Mouse (Mus musculus): ENCODE measurements around the gene Ddr1. TPM values are rescaled to one million over a fixed set of nuclear protein-coding genes. Genes with fewer than 3 reads are reported as not detected.
A peak's percentile ranks its signal among the peaks of the same experiment; 100 is the strongest.

Ddr1 gene
- total RNA-seq, 2 experiments from 2014 or later = 49.0 to 51.5 TPM

DNA sequence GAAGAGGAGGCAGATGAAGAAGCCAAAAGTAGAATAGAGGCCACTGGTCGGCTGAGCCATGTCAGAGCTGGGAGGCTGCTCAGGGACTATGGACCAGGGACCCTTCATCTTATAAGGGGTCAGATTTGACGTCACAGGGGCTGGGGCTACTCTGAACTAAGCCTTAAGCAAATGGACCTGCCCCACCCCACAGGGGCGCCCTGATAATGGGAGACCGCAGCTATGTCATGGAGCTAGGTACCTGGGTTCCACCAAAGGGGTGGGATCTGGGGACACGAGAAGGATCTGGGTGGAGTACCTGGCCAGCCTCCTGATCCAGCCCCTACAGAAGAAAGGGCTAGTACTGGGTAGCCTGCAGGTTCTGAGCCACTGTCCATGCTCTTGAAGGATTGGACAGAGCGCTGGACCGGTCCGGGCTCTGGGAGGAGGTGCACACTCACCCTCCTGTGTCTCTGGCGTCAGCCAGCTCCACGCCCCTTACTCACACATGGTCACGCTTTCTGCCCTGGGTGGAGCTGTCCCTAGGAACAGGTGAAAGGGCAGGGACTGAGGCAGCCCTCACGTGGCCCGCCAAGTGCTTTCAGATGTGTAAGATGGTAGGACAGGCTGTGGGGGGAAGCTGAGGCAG lies 60.7 kb downstream of the Ddr1 start, which contains the start of gene Mucl3:
Gene Mucl3 (minus strand): TSS at position 87 of the 628 bp plus-strand sequence.
- DNase-seq (ENCODE audit: low spot score in 2 of 2) = no peak

DNA sequence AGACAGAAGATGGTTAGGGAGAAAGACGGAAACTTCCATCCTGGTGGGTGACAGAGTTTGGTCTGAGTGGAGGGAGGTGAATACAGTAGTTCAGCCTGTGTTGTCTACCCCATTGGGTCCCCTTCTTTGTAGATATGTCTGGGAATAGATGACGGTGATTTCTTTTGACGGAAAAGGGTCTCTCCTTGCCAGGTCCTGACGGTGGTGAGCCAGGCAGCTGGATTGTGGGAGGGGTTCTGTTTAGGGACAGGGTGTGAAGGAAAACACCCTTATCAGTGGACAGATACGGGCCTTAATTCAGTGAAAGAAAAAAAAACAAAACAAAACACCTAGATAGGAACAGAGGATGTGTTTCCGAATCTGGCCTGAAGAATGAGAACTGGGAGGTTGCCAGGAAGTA lies 65.1 kb downstream of the Ddr1 start:
- no peak for DNase-seq (ENCODE audit: low spot score in 2 of 2)

DNA sequence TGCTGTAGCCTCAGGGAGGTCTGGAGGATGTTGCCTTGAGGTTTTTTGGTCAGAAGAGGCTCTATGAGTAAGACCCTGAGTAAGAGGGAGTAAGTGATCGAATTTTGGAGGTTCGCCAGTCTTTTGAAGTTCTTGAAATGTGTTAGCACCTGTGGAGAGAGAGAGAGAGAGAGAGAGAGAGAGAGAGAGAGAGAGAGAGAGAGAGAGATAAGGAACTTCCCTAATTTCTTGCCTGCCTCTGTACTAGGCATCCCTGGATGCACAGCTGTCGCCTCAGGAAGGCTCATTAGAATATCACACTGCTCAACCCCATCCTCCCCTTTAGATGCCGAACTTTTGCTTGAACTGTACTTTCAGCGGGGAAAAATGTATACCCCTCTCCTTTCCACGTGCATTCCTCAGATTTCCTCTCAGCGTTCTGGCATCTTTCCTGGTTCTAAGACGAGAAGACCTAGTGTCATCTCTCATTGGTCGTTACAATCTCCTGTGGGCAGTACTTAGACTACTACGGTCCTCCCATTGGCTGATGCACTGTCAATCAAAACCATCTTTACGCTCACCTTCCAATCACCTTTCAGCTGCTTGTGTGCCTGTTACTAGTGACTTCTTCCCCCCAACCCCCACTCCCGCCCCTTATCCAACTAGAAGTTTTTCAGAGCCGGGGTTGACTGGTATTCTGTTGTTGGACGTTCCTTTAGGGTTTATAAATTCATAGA lies 65.8 kb downstream of the Ddr1 start:
- DNase-seq (ENCODE audit: low spot score in 2 of 2) = peak; percentile 18

DNA sequence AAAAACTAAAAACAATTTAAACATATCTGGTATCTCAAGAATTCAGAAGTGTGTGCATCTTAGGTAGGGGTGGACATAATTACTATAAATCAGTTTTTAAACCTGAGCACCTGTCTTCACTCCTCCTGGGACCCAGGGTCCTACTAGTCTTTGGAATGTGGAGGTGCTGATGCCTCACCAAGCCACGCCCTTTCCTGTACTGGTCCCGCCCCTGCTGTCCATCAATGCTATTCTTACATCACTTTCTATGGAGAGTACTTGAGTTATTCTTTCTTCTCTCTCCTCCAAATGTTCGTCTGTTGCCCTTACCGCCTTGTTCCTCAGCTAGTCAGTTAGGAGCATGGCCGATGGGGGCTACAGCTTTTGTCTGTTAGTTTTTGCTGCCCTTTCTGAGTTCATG lies 68.1 kb downstream of the Ddr1 start:
- peak; percentile 28 to 44 for DNase-seq (ENCODE audit: low spot score in 2 of 2)

DNA sequence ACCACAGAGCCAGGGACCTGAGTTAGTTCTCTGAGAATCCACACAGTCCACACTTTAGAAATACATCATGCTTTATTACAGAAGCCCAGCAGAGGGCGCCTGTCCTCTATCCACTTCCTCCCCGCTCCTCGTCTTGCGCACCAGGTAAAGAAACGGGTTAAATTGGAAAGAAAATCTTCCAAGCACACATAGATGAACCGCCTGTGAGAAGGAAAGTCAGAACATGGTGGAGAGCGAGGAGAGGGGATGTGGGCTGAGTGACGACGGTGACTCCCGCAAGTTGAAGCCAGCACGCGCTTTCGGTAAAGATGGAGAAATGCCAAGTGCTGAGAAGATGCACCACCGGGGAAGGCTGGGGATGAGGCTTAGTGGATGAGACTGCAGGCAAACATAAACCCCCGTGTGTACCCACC lies 68.7 kb downstream of the Ddr1 start:
- peak; percentile 81 to 83 for DNase-seq (ENCODE audit: low spot score in 2 of 2)

DNA sequence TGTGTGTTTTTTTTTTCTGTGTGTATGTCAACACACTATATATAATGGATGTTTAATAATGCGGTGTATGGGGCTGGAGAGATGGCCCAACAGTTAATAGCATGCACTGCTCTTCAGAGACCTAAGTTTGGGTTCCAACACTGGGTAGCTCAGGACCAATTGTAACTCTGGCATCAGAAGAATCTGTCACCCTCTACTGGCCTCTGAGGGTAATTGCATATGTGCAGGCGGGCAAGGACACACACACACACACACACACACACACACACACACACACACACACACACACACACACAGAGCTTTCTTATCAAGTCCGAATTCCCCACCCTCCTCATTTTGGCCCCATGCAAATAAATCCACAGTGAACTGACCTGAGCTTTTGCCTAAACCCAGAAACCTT lies 69.2 kb downstream of the Ddr1 start:
- peak in 1 of 2 experiments; percentile 12 for DNase-seq (ENCODE audit: low spot score in 2 of 2)

DNA sequence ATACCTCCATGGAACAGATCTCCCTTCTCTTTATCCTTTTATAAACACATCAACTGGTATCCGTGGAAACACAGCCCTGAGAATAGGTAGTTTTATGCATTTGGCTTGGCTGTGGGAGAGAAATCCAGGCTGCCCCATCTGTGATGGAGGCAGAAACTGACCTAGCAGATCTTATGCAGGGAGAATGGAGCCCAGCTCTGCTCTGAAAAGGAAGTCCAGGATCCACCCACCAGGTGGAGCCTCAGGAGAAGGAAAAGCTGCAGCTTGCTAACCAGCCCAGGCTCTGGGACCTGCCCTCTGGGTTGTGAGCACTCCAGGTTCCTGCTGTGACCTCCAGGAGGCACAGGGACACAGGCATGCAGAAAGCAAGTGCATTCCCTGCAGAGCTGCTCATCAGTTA lies 70.4 kb downstream of the Ddr1 start:
- peak; percentile 59 to 73 for DNase-seq (ENCODE audit: low spot score in 2 of 2)

Other genes with a start within 250 kb of the Ddr1 start
- gene H2-Q10, start 234.5 kb downstream of the Ddr1 start, total RNA-seq (2021) = under 1 TPM; 0.33 to 0.46 TPM
- gene Pou5f1, start 198.6 kb downstream of the Ddr1 start, total RNA-seq (2021) = not detected
- 10 to 100 TPM; 10.1 to 13.7 TPM for gene Tcf19, start 187.8 kb downstream of the Ddr1 start, total RNA-seq (2021)
- gene Cchcr1, start 187.5 kb downstream of the Ddr1 start, total RNA-seq (2021) = 10 to 100 TPM; 14.2 to 16.2 TPM
- under 1 TPM; 0.44 to 0.84 TPM for gene Psors1c2, start 171.4 kb downstream of the Ddr1 start, total RNA-seq (2021)
- gene Cdsn, start 152.5 kb downstream of the Ddr1 start, total RNA-seq (2021) = 1 to 10 TPM in 1 of 2 experiments, under 1 TPM in 1; 1.00 to 1.7 TPM
- not detected for gene 2300002M23Rik, start 137.2 kb downstream of the Ddr1 start, total RNA-seq (2021)
- not detected for gene Sfta2, start 103.1 kb downstream of the Ddr1 start, total RNA-seq (2021)
- gene Gm9573, start 78.0 kb downstream of the Ddr1 start, total RNA-seq (2021) = not detected
- gene Mucl3, start 60.9 kb downstream of the Ddr1 start, total RNA-seq (2021) = not detected
- gene Vars2, start 37.0 kb downstream of the Ddr1 start, total RNA-seq (2021) = 10 to 100 TPM; 34.3 to 35.1 TPM
- 10 to 100 TPM; 26.7 to 37.5 TPM for gene Gtf2h4, start 30.9 kb downstream of the Ddr1 start, total RNA-seq (2021)
- 10 to 100 TPM; 16.0 to 21.3 TPM for gene Ier3, start 117.1 kb upstream of the Ddr1 start, total RNA-seq (2021)
- 100 to 1,000 TPM; 127 to 158 TPM for gene Flot1, start 118.6 kb upstream of the Ddr1 start, total RNA-seq (2021)
- 100 to 1,000 TPM; 442 to 465 TPM for gene Tubb5, start 133.7 kb upstream of the Ddr1 start, total RNA-seq (2021)
- gene Mdc1, start 136.9 kb upstream of the Ddr1 start, total RNA-seq (2021) = 10 to 100 TPM; 17.6 to 17.7 TPM
- gene Nrm, start 156.7 kb upstream of the Ddr1 start, total RNA-seq (2021) = 1 to 10 TPM; 2.0 to 2.6 TPM
- gene Ppp1r18, start 161.0 kb upstream of the Ddr1 start, total RNA-seq (2021) = 1 to 10 TPM; 8.9 to 9.1 TPM
- gene Dhx16, start 175.2 kb upstream of the Ddr1 start, total RNA-seq (2021) = 10 to 100 TPM; 30.6 to 32.3 TPM
- gene 2310061I04Rik, start 192.8 kb upstream of the Ddr1 start, total RNA-seq (2021) = 10 to 100 TPM; 56.4 to 57.5 TPM
- 10 to 100 TPM; 53.6 to 56.3 TPM for gene Atat1, start 205.5 kb upstream of the Ddr1 start, total RNA-seq (2021)
- gene Mrps18b, start 211.8 kb upstream of the Ddr1 start, total RNA-seq (2021) = 10 to 100 TPM; 39.9 to 41.3 TPM
- gene Ppp1r10, start 211.8 kb upstream of the Ddr1 start, total RNA-seq (2021) = 10 to 100 TPM; 62.9 to 63.7 TPM

Data from left cerebral cortex, adult 18-20 months (tissue).